Mouse (Mus musculus) urinary bladder, postnatal 25 days (tissue): Measurements from ENCODE around the gene Rassf5.

Experiments used
- DNase-seq: peaks from one replicate; pipeline ENCODE4 v3.0.0; 2022; ENCODE audit warnings: low spot score

Gene Rassf5

GRCm38 (mm10) chr1:131257288-131257687 lies 12.2 kb upstream of the Rassf5 start:
- no peak for DNase-seq

GRCm38 (mm10) chr1:131252516-131253250 lies 7.6 kb upstream of the Rassf5 start:
- peak; percentile 23 for DNase-seq

DNA sequence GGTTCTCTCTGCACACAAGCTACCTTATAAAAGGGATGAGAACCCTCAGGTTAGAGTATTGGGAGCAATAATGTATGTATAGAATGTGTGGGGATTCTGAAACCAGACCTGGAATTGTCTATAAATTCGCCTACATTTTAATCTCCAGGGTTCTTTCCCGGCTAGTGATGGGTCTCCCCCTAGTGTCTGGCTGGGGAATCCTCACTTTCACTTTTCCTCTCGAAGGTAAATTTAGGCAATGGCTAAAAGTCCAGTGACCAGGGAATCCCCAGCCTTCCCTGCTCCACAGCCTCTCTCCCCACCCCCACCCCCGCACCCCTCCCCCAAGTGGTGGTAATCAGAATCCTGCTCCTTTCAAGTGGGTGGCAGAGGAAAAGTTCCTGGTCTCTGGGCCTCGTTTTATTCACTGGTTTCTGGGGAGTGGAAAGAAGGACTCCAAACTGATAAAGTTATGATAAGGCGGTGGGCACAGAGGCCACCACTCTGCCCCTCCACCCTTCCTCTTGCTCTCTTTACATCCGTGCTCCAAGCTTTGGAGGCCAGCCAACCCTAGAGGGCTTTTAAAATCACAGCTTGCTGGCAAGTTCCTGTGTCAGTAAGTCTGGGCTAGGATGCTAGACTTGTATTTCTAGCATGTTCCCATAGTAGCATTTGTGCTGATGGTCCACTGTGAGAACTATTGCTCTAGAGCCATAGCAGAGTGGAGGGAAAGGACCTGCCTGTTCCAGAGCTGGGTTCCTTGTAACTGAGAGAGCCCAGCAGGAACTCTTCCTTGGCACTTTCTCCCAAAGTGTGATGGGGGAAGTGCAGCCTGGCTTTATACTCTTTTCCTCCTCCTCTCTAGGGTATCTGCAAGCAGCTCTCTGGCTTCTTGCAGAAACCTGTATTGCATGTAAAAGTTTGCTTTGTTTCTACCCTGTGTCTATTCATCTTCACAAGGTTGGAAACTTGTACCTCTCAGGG lies 1.7 kb upstream of the Rassf5 start:
- DNase-seq, result no peak

DNA sequence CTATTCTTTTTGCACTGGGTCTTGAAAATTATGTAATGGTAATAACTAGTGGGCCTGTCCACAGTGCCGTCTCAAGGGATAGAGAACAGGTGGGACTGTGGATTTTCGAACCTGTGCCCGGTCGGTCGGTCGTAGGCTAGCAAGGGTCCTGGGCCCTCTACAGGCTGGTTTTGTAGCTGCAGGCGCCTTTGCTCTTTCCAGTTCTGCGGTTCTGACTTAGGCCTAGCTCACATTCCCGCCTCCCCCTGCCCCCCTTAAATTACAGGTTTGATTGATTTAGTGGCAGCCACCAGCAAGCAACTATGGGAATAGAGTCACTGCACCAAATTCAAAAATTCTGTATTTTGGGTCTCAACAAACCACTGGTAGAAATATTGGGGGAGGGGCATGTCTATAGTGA lies 868 bp upstream of the Rassf5 start:
- peak; percentile 53 for DNase-seq

DNA sequence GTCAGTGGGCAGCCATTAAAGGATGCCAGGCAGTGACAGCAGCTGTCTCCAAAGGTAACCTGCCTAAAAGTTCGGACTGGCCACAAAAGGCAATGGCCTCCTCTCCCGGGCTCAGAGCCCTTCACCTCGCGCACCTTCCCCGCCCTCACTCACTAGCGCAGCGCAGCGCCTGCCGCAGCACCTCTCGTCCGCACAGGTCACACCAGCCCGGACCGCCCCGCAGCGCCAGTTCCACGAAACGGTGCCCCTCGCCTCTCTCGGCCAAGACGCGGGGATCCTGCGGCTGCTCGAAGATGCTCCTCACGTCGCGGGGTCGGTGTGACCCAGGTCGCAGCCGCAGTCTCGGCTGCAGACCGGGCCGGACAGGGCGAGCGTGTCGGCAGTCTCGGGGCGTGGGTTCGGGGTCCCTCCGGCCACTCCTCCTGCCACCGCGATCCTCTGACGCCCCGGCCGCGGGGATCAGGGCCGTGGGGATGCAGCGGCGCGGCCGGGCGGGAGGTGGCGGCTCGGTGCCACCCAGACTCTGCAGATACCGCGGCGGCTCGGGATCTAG lies 446 bp downstream of the Rassf5 start:
- no peak for DNase-seq

- DNase-seq, result no peak
These were observed 2.1 kb downstream of the Rassf5 start for GRCm38 (mm10) chr1:131242956-131243355.

DNA sequence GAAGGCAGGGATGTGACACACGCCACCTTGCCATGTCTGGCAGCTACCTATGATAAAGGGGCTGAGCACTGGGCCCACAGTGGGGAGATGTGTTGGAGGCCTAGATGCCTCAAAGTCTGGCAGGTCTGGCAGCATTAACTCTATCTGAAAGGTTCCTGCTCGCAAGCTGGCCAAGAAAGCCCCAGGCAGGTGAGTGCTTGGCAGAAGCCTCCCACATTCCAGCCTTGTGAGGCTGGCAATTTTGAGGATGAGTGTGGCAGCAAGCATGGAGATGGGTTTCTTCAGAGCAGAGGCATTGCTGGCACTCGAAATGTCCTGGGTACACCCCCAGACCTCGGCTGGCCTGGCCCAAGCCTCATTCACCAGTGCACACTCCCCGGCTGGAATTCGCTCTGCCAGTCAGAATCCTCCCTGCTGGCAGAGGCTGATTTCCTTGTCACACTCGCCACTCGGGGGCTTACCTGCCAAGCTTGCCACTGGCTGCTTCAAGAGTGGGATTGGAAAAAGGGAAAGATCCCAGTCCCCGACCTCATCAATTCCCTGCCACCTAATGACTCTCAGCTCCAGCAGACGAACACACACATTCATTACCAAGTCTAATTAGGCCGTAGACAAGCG lies 5.4 kb downstream of the Rassf5 start:
- no peak for DNase-seq

DNA sequence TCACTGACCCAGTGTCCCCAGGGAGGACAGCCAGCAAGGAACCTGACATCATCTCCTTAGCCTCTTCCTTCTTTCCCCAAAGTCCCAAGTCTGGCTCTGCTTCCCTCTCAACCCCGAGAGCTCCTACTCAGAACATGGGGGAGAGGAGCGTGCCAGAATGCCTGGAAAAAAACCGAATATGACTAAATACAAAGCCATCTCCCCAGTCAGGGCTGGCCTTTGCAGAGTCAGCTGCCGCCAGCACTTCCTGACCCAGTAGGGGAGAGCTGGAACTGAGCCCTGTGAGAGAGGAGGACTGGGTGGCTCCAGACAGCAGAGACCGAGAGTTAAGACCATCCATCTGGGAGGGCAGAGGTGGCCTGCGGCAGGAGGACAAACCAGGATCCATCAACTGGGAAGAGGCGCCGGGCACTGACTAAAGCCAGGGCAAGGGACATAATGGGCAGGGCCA lies 6.1 kb downstream of the Rassf5 start:
- DNase-seq, result peak; percentile 58

DNA sequence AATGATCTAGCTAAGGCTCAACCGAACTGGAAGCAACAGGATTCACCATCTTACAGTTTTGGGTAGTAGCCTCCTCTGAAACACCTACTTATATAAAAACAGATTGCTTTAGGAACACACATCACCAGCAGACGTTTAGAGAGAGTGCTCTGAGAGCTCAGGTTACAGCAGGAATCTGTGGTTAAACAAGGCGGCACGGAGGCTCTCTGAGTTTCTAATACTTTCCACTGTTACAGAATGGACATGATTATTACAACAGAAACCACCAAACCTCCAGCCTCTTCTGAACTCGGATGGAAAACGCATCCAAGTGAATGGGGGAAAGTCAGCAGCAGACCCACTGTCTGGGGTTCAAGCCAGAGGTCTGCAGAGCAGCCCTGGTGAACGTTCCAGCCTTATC lies 9.0 kb downstream of the Rassf5 start:
- no peak for DNase-seq

GRCm38 (mm10) chr1:131233527-131233926 lies 11.5 kb downstream of the Rassf5 start:
- DNase-seq, result no peak

- DNase-seq, result no peak
These were observed 16.4 kb downstream of the Rassf5 start for GRCm38 (mm10) chr1:131228659-131229058.

GRCm38 (mm10) chr1:131228225-131228624 lies 16.8 kb downstream of the Rassf5 start:
- peak; percentile 35 for DNase-seq

DNA sequence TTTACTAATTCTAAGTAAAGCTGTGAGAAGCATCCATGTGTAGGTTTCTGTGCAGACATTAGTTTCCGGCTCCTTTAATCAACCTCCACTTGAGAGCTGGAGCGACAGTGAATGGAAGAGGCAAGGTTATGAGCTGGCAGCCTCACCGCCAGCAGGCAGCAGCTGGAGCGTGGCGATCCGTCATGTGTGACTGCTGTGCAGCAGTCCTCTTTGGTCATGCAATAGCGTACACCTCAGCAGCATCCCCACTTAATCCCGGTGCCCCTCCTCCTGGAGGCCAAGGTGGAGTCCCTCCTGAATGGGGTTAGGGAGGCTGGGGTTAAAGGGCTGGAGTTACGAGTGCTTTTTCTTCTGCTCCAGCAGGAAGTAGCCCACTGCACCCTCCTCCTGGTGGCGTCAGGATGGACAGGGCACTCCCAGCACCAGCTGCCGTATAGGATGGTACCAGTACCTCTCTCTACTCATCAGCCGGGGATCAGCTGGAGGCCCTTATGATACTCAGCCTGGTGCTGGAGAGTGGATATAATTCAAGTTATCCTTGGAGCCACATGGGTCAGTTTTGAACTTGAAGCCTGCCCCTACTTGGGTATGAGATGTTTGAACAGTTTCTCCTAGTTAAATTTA lies 20.1 kb downstream of the Rassf5 start:
- no peak for DNase-seq

DNA sequence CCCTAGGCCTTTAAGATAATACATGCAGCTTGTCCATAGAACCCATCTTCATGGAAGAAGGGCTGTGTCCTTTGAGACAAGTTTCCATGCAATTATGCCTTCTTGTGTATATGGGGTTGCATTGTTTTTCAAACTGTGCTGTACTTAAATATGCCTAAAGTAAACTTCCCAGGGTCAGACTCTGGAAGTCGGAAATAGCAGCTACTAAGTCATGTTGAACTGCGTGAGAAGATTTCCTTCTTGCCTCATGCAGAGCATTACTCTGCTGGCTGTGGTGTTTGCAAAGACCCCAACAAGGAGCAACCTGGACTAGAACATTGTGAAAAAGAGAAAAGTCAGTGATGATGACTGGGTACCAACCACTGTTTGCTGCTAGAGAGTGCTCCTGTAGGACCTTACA lies 21.7 kb downstream of the Rassf5 start:
- no peak for DNase-seq

DNA sequence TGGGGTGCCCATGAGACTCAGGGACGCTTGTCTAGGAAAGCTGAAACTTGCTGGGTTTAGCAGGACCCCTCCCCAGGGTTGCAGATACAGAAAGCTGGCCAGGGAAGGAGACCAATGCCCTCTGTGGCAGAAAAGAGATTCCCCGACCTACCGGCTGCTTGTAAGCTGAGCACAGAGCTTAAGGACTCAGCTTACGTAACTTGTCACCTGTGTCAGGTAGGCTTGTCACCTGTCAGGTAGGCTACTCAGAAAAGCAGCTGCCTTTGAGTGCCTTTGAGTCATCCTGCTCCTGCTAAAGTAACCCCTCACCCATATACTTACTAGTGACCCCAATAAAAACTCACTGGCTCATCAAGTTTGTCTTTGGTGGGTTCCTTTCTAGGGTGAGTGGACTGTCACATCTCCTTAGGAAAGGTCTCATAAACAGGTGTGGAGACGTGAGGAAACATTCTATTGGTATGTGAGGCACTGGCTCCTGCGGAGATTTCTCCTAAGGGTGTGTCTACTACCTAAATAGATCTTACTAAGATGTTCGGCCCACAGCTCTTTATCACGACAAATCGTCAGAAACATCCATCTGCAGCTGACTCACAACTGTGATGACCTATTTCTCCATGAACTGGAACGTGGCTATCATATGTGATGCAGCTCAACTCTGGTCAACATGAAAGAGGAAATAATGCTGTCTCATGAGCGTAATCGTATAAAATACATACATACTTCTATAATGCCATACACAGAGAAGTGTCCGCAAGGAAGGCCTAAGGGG lies 23.1 kb downstream of the Rassf5 start:
- no peak for DNase-seq

DNA sequence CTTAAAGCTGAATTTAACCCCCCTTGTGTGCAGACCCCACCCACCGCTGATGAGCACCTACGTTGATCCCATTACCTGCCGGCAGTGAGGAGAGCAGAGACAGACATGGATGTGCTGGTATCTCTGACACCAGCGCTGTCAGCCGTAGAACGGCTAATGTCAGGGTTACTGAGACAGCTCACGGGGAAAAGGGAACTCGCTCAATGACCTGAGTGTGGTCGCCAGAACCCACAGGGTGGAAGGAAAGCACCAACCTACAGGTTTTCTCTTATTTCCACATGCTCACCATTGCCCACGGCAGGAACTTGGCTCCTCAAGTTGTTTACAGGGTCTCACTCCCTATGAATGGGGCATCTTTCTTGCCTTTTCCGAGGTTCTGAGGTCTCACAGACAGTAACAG lies 26.1 kb downstream of the Rassf5 start:
- DNase-seq, result no peak

- DNase-seq, result no peak
These were observed 31.7 kb downstream of the Rassf5 start for GRCm38 (mm10) chr1:131213361-131213760.

- DNase-seq, result no peak
These were observed 32.1 kb downstream of the Rassf5 start for GRCm38 (mm10) chr1:131212956-131213355.

- DNase-seq, result no peak
These were observed 33.4 kb downstream of the Rassf5 start for GRCm38 (mm10) chr1:131211655-131212054.

- DNase-seq, result no peak
These were observed 35.1 kb downstream of the Rassf5 start for GRCm38 (mm10) chr1:131209971-131210426.

DNA sequence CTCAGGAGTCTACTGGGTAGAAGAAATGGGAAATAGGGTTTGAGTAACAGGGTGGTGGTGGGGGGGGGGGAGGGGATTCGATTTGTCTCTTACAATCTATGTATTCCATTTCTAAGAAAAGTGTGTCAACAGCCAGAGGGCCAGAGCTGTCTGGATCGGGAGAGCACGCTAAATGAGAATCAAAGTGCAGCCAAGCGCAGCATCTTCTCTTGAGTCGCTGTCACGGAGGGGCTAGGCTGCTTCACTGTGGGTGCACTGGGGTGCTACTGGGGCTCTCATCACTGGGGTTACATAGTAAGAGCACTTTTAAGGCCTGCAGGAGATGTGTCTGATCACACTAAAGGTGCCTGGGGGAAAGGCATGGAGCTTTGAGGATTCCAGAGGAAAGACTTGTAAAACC lies 36.3 kb downstream of the Rassf5 start:
- no peak for DNase-seq
